Mouse (Mus musculus) myocyte (in vitro differentiated cells): Measurements from ENCODE around the gene Gvin1. TPM values are rescaled to one million over a fixed set of nuclear protein-coding genes. Genes with fewer than 3 reads are reported as not detected.
"Not testable (repeated sequence)": the region's sequence is repeated elsewhere in the genome, so short reads cannot be mapped to it uniquely, and the experiment has no call there.

Experiments
- H3K27me3 ChIP-seq: one replicate; pipeline ENCODE4 v1.6.1; 2011; ENCODE audit not compliant: control insufficient read depth, insufficient read depth, insufficient read length
- H3K36me3 ChIP-seq: one replicate; pipeline ENCODE4 v1.6.1; 2011; ENCODE audit not compliant: control insufficient read depth, insufficient read depth
- H3K4me2 ChIP-seq: one replicate; pipeline ENCODE4 v1.6.1; 2011; ENCODE audit warnings: low read depth, control low read depth
- H3K4me3 ChIP-seq: one replicate; pipeline ENCODE4 v1.5.1; 2011; ENCODE audit warnings: mild to moderate bottlenecking, control low read depth, moderate library complexity
- H3K79me2 ChIP-seq: one replicate; pipeline ENCODE4 v1.6.1; 2011; ENCODE audit not compliant: control insufficient read depth, insufficient read depth
- H3ac ChIP-seq: one replicate; pipeline ENCODE4 v1.6.1; 2011; ENCODE audit not compliant: control insufficient read depth, insufficient read length
- CEBPB ChIP-seq: IDR thresholded peaks from 2 replicates; pipeline ENCODE4 v1.6.1; 2011; ENCODE audit warnings: mild to moderate bottlenecking, moderate library complexity; ENCODE audit not compliant: poor library complexity, insufficient read depth, severe bottlenecking
- E2F4 ChIP-seq: IDR thresholded peaks from one replicate; pipeline ENCODE4 v1.6.1; 2011; ENCODE audit warnings: mild to moderate bottlenecking, control low read depth, moderate library complexity; ENCODE audit not compliant: insufficient read depth
- MAX ChIP-seq: IDR thresholded peaks from one replicate; pipeline ENCODE4 v1.6.1; 2011; ENCODE audit warnings: low read depth, mild to moderate bottlenecking, control low read depth
- MYOD1 ChIP-seq, 3 experiments: IDR thresholded peaks; one replicate each; pipeline ENCODE4 v1.6.1; 2011; ENCODE audit warnings: control low read depth in 2 of 3, low read depth in 2 of 3, mild to moderate bottlenecking in 2 of 3, moderate library complexity in 1 of 3; ENCODE audit not compliant: insufficient read length in 2 of 3, control insufficient read depth in 1 of 3
- MYOG ChIP-seq, 3 experiments: IDR thresholded peaks; one replicate each; pipeline ENCODE4 v1.6.1; 2011; ENCODE audit warnings: control low read depth in 2 of 3, low read depth in 2 of 3, mild to moderate bottlenecking in 2 of 3; ENCODE audit not compliant: insufficient read length in 2 of 3, control insufficient read depth in 1 of 3, insufficient read depth in 1 of 3
- POLR2A ChIP-seq: IDR thresholded peaks from one replicate; pipeline ENCODE4 v1.6.1; 2011; ENCODE audit warnings: low read depth, mild to moderate bottlenecking, control low read depth, moderate library complexity; ENCODE audit not compliant: insufficient read length
- POLR2AphosphoS2 ChIP-seq: IDR thresholded peaks from one replicate; pipeline ENCODE4 v1.6.1; 2011; ENCODE audit warnings: low read depth, control low read depth; ENCODE audit not compliant: insufficient read length
- REST ChIP-seq: IDR thresholded peaks from one replicate; pipeline ENCODE4 v1.6.1; 2011; ENCODE audit warnings: mild to moderate bottlenecking, control low read depth, moderate library complexity; ENCODE audit not compliant: insufficient read depth, insufficient read length
- SRF ChIP-seq: IDR thresholded peaks from one replicate; pipeline ENCODE4 v1.6.1; 2011; ENCODE audit warnings: low read depth; ENCODE audit not compliant: control insufficient read depth, insufficient read length
- TCF12 ChIP-seq: IDR thresholded peaks from one replicate; pipeline ENCODE4 v1.6.1; 2011; ENCODE audit warnings: mild to moderate bottlenecking, control low read depth; ENCODE audit not compliant: poor library complexity, insufficient read depth, severe bottlenecking
- TCF3 ChIP-seq: IDR thresholded peaks from one replicate; pipeline ENCODE4 v1.6.1; 2011; ENCODE audit warnings: low read depth, control low read depth; ENCODE audit not compliant: insufficient read length
- USF1 ChIP-seq: IDR thresholded peaks from one replicate; pipeline ENCODE4 v1.6.1; 2011; ENCODE audit warnings: low read depth, mild to moderate bottlenecking, control low read depth, moderate library complexity
- polyA plus RNA-seq: library from polyadenylated mRNA; unstranded; fragments of >200 nt; fragmentation: generic; extraction: Trizol; gene quantifications from one replicate; pipeline ENCODE4 v1.2.1, GENCODE M21; 2012; ENCODE audit warnings: missing spikeins

Gene Gvin1
- not detected for polyA plus RNA-seq

- H3K4me3 ChIP-seq, H3K36me3 ChIP-seq, H3K27me3 ChIP-seq, H3K79me2 ChIP-seq, H3K4me2 ChIP-seq, H3ac ChIP-seq: not testable (repeated sequence)
Measured at GRCm38 (mm10) chr7:106215177-106215576, at the start of gene Gvin1. Gvin1 (minus strand) TSS chr7:106215326.

- H3K4me2 ChIP-seq = no peak overlapping the region
- H3K27me3 ChIP-seq = no peaks in the 10 kb centered on the region
- no peaks in the 10 kb centered on the region for H3K79me2 ChIP-seq
- H3K36me3 ChIP-seq = no peaks in the 10 kb centered on the region
- TF ChIP-seq MYOG (IDR thresholded peaks at IDR 0.05; ENCODE audit: control insufficient read depth in 1 of 3, insufficient read depth in 1 of 3, insufficient read length in 2 of 3, low read depth in 2 of 3) = no peak
- no peak for TF ChIP-seq CEBPB
- H3K4me3 ChIP-seq = no peak overlapping the region
- H3ac ChIP-seq = no peak overlapping the region
Measured at GRCm38 (mm10) chr7:106251844-106252517, 36.9 kb upstream of the Gvin1 start.

DNA sequence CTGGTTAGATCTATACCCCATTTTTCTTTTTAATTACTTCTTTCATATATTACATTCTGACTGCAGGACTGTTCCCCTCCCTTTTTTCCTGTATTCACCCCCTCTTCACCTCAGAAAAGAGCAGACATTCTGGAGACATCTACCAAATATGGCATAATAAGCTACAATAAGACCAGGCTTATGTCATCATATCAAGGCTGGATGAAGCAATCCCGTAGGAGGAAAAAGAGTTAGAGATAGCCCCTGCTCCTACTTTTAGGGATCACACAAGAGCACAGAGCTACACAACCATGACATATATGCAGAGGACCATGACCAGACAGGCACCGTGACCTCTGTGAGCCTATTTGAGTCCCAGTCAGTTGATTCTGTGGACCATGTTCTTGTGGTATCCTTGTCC lies 33.8 kb upstream of the Gvin1 start:
- no peak overlapping the region for H3K4me3 ChIP-seq
- H3K4me2 ChIP-seq = no peak overlapping the region
- H3K79me2 ChIP-seq = no peaks in the 10 kb centered on the region
- H3K27me3 ChIP-seq = no peaks in the 10 kb centered on the region
- TF ChIP-seq USF1 (no peak), POLR2A (no peak), REST (no peak), SRF (no peak), CEBPB (no peak), E2F4 (no peak), MYOD1 (IDR thresholded peaks at IDR 0.05; ENCODE audit: control insufficient read depth in 1 of 3, insufficient read length in 2 of 3, low read depth in 2 of 3) (no peak), TCF3 (no peak), MAX (no peak), MYOG (IDR thresholded peaks at IDR 0.05; ENCODE audit: control insufficient read depth in 1 of 3, insufficient read depth in 1 of 3, insufficient read length in 2 of 3, low read depth in 2 of 3) (no peak), TCF12 (no peak), POLR2AphosphoS2 (no peak)
- no peak overlapping the region for H3ac ChIP-seq
- H3K36me3 ChIP-seq = no peaks in the 10 kb centered on the region

- Histone ChIP-seq H3ac (no peak overlapping the region), H3K36me3 (no peaks in the 10 kb centered on the region), H3K4me2 (no peak overlapping the region), H3K4me3 (no peak overlapping the region), H3K27me3 (no peaks in the 10 kb centered on the region), H3K79me2 (no peaks in the 10 kb centered on the region)
- no peak for TF ChIP-seq TCF3
- no peak for TF ChIP-seq E2F4
- TF ChIP-seq SRF = no peak
- no peak for TF ChIP-seq REST
Measured at GRCm38 (mm10) chr7:106248245-106248644, 33.1 kb upstream of the Gvin1 start.

GRCm38 (mm10) chr7:106245601-106246000 lies 30.5 kb upstream of the Gvin1 start:
- no peak for TF ChIP-seq USF1
- no peak for TF ChIP-seq MYOG (IDR thresholded peaks at IDR 0.05; ENCODE audit: control insufficient read depth in 1 of 3, insufficient read depth in 1 of 3, insufficient read length in 2 of 3, low read depth in 2 of 3)
- TF ChIP-seq MYOD1 (IDR thresholded peaks at IDR 0.05; ENCODE audit: control insufficient read depth in 1 of 3, insufficient read length in 2 of 3, low read depth in 2 of 3) = no peak
- no peak for TF ChIP-seq E2F4
- no peak for TF ChIP-seq REST
- TF ChIP-seq CEBPB = no peak
- no peak for TF ChIP-seq TCF3
- TF ChIP-seq MAX = no peak
- no peak for TF ChIP-seq TCF12
- TF ChIP-seq POLR2A = no peak
- TF ChIP-seq POLR2AphosphoS2 = no peak
- no peak for TF ChIP-seq SRF
- Histone ChIP-seq H3ac (no peak overlapping the region), H3K4me2 (no peak overlapping the region), H3K79me2 (no peaks in the 10 kb centered on the region), H3K4me3 (no peak overlapping the region), H3K27me3 (no peaks in the 10 kb centered on the region), H3K36me3 (no peaks in the 10 kb centered on the region)

DNA sequence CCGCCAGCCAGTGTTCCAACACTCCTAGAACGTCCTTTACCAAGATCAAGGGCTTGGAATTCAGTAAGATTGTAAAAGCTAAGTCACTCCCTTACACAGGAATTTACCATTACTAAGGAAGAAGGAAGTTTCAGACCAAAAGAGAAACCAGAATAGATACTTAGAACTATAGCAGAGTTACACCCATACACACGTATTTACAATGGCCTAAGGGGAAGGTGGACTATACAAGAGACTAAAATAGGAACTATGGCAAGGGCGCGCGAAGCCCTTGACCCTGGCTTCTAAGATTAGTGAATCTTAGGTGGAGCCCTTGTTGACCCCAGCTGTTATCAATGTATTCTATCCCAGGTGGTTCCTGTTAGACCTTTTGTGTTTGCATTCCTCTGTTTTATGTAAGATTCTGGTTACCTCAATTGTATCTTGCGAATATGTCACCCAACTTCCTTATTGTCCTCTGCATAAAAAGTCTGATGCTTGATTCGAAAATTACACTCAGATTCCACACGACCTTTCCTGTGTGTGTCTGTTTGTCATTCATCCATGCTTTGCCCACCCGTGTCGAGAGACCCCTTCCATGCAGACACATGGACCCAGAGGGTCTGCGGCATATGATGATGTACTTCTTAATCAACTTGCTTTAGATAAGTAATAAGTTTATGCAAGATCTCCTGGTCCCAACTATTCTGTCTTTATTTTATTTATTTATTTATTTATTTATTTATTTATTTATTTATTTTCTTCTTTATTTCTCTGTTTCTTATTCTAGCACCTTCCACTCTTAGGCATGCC lies 25.6 kb upstream of the Gvin1 start:
- not testable (repeated sequence) for H3K27me3 ChIP-seq, H3K4me3 ChIP-seq, H3K4me2 ChIP-seq, H3K36me3 ChIP-seq, H3K79me2 ChIP-seq, H3ac ChIP-seq
